Mouse (Mus musculus) heart, postnatal 10 days (tissue): ENCODE results near the gene Gabarap. TPM values are rescaled to one million over a fixed set of nuclear protein-coding genes. Genes with fewer than 3 reads are reported as not detected.

Source experiments
- DNase-seq, 2 experiments: peaks; one replicate each; pipeline ENCODE4 v3.0.0; 2021
- intact Hi-C: fragments of 180-260 bp; cut with DNase I; formaldehyde crosslinking; loops from one replicate; pipeline ENCODE4 v1.15.1; 2025
- total RNA-seq, 2 experiments: library from RNA; stranded (reverse); gene quantifications; 2 replicates each; pipeline ENCODE4 v1.2.3; 2021

Gabarap gene
- total RNA-seq, 2 experiments from 2014 or later: 275 to 295 TPM

GRCm38 (mm10) chr11:69966860-69967517, 24.0 kb upstream of the Gabarap start:
- intact Hi-C loops: no loop called here
- no peak for DNase-seq

DNA sequence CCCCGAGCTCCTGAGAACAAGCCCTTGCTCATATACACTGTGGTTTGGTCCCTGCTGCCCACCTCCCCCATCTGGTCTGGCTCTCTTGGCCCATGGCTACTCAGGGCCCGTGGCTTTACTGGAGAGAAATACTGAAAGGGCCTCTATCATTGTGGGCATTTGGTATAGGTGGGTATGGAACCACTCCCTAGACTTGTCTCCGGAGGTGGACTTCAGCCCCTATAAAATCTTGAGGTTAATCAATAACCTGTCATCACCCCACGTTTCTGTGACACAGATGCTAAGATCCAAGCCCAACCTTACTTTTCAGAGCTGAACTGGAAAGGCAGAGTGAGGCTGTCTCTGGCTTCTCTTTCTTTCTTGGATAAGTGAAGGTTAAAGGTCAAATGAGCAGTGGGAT, 22.1 kb upstream of the Gabarap start:
- intact Hi-C loops: no loop called here

DNA sequence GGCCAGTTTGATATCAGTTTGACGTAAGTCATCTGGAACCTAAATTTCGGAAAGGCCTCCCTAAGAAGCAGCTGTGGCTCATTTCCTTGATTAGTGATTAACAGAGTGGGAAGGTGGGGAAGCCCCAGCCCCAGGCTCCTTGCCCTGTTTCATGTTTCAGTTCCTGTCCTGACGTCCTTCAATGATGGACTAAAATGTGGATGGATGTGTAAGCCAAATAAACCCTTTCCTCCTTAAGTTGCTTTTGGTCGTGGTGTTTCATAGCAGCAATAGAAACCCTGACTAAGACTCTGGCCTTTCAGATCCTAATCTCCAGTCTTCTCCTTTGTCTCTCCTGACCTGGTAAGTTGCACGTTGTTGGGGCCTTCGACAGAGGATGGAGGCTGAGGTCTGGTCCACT, 20.7 kb upstream of the Gabarap start:
- DNase-seq: no peak
- intact Hi-C loops: no loop called here

More for the DNA sequence above, 22.1 kb upstream of the Gabarap start:
- DNase-seq: no peak

DNA sequence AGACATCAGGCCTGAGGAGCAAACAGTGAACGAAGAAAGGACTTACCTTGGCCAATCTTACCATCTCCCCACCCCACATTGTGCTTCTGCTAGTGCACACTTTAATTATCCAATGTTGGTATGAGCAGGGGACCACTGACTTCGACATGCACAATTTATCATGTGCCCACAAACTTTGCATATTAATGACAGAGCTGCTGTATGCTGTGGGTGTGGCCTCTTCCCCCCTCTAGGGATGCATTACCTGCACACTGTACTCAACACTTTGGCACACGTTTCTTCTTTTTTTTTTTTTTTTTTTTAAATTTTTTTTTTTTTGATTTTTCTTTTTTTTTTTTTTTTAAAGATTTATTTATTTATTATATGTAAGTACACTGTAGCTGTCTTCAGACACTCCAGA, 20.2 kb upstream of the Gabarap start:
- no peak for DNase-seq
- intact Hi-C loops: no loop called here

DNA sequence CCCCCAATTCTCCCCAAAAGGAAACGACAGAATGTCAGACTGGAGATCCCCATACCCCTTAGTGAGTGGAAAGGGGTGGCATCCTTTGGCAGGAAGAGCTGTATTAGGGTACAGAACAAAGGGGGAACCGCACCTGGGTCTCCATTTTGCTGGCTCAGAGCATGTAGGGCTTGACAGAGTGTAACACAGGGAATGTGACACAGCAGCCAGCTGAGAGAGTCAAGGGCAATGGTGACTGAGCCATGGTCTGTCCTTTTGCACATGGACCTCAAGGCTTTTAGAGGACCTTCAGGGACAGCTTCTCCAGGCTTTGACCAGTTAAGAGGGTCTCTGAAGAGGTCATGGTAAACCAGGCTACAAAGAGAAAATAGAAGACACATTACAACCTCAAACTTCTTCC, 16.0 kb upstream of the Gabarap start:
- no peak for DNase-seq
- intact Hi-C loops: loop anchor here (2.0 kb wide), 1 partner anchor 18 kb away; no protein-coding TSS in a partner anchor

- DNase-seq: no peak
- intact Hi-C loops: no loop called here
Observed at GRCm38 (mm10) chr11:69976271-69976670, 14.7 kb upstream of the Gabarap start.

DNA sequence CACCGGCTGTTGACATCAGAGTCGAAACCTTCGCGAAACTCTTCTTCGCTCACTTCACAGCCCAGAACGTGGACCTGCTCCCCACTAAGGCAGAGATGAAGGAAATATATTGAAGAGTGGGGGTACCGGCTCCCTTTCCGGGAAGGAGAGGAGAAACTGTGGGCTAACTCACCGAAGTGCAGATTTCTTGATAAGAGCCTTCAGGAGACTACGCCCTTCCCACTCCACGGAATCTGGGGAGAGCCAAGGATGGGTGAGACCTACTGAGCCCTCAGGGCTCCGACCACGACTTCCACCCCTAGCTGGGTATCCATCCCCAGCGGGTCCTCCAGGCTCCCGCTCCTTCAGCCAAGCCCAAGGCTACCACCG, 11.1 kb upstream of the Gabarap start:
- intact Hi-C loops: loop anchor here (2.0 kb wide), 1 partner anchor 17 kb away; no protein-coding TSS in a partner anchor
- no peak for DNase-seq

DNA sequence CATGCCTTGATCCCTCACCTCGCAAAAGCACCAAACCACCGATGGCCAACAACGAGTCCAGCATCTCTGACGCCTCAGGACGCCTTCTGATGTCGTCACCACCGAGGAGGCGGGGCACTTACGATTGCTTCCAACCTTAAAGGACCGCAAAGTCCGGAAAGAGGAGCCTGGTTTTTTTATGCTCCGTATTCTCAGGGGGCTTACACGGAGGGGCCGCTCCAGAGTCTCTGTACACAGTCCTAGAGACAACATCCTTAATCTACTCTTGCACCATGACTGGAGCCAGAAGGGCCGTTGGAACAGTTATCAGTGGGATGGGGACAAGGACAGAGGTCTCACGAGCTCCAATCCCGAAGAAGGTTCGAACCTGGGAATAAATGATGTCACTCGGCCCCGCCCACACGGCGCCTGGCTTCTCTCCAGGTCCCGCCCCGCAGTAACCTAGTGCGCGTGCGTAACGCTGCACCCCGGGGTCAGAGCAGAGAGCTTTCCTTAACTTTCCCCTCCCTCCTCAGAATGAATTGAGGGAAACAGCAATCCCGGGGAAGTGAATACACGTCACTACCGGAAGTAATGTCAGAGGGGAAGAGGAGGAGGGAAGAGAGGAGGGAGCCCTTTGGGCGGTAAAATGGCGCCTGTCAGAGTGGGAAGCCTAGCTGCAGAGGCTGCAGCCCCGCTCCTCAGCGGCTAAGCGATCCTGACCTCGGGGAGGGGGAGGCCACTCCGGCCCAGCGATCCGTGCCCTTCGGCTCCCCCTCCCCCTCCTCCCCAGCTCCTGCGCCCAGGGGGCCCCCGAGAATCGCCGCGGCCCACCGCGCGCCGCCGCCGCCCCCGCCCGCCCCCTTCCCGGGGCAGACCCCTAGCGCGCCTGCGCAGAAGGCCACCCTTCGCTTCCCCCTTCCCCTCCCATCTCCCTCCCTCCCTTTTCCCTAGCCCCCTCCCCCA, 10.5 kb upstream of the Gabarap start:
- DNase-seq: peak; percentile 99
- intact Hi-C loops: loop anchor here (2.0 kb wide), 1 partner anchor 16 kb away; no protein-coding TSS in a partner anchor

- DNase-seq: peak in 1 of 2 experiments; percentile 46
- intact Hi-C loops: loop anchor here (2.0 kb wide), 1 partner anchor 16 kb away; no protein-coding TSS in a partner anchor
Observed at GRCm38 (mm10) chr11:69981141-69981762, 9.7 kb upstream of the Gabarap start, which contains the start of gene Ctdnep1. TSS of gene Ctdnep1 (plus strand) at chr11:69981156.

DNA sequence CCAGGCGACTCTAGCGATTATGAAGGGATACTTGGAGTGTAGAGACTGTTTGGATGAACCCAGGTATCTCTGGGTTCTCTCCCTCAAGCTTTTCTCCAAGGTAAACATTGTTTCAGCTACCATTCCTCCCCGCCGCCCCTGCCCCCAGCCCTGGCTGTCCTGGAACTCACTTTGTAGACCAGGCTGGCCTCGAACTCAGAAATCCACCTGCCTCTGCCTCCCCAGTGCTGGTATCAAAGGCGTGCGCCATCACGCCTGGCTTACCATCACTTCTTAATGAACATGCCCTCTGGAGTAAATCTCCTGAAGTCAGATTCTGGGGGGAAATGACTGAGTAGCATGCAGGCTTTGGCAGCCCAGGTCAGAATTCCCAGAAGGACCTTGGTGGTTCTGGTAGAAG, 8.7 kb upstream of the Gabarap start, which contains the start of gene Elp5:
Gene Elp5, minus strand, starts transcription at position 293 of the 400 bp plus-strand sequence.
- intact Hi-C loops: no loop called here
- DNase-seq: no peak

DNA sequence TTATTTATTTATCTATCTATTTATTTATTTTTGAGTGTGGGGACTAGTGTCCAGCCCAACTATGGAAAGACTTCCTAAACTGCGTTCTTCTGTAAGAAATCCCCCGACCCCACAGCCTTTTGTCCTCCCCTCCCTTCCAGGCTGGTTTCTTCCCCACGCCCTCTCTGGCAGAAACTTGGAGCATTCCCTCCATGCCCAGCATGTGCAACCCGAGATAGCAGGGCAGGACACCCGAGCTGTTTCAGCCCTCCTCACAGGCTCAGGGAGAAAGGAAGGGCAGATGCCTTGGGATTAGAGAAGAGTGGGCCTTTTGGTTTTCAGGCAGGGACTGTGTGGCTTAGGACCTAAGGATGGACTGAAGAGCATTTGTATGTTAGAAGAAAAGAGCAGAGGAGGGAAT, 8.1 kb upstream of the Gabarap start:
- intact Hi-C loops: no loop called here
- peak; percentile 65 to 66 for DNase-seq

- intact Hi-C loops: no loop called here
- peak in 1 of 2 experiments; percentile 61 for DNase-seq
Observed at GRCm38 (mm10) chr11:69983377-69983776, 7.6 kb upstream of the Gabarap start.

- intact Hi-C loops: no loop called here
- no peak for DNase-seq
Observed at GRCm38 (mm10) chr11:69984431-69984830, 6.5 kb upstream of the Gabarap start.

GRCm38 (mm10) chr11:69989949-69990348, 994 bp upstream of the Gabarap start:
- intact Hi-C loops: loop anchor here (5.0 kb wide), 1 partner anchor 233 kb away; the partner anchor contains the start of gene Polr2a
- no peak for DNase-seq

- intact Hi-C loops: loop anchor here (5.0 kb wide), 1 partner anchor 234 kb away; the partner anchor contains the start of gene Polr2a
- DNase-seq: no peak
Observed at GRCm38 (mm10) chr11:69991711-69992110, 768 bp downstream of the Gabarap start.

GRCm38 (mm10) chr11:69992396-69992795, 1.5 kb downstream of the Gabarap start:
- intact Hi-C loops: loop anchor here (5.0 kb wide), 1 partner anchor 235 kb away; the partner anchor contains the start of gene Polr2a
- no peak for DNase-seq

- intact Hi-C loops: loop anchor here (5.0 kb wide), 1 partner anchor 236 kb away; the partner anchor contains the start of gene Polr2a
- DNase-seq: no peak
Observed at GRCm38 (mm10) chr11:69992932-69993331, 2.0 kb downstream of the Gabarap start.

DNA sequence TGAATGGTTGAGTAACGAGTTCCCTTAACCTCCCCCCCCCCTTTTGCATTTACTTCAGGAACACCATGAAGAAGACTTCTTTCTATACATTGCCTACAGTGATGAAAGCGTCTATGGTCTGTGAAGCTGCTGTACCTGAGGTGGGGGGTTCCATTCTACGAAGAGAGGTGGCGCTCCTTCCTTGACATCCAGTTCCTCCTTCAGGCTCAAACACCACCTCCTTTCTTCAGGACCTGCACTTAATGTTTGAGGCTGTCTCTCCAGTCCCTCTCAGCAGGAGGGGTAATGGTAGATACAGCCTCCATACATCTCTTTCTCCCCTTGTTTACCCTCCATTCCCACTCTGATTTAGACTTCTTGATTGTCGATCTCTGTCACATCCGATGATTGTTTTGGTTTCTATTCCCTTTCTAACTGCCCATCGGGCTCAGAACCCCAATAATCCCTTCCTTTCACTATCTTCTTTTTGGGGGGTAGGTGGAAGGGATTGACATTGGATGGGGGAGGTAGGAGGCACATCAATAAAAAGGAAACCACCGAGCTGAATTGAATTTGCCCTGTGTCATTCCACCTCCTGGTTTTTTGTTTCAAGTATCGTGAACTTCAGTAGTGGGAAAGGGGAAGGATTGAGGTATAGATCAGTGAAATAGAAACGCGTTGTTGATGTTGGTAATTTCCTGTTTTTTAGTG, 3.6 kb downstream of the Gabarap start:
- intact Hi-C loops: loop anchor here (5.0 kb wide), 1 partner anchor 237 kb away; the partner anchor contains the start of gene Polr2a

DNA sequence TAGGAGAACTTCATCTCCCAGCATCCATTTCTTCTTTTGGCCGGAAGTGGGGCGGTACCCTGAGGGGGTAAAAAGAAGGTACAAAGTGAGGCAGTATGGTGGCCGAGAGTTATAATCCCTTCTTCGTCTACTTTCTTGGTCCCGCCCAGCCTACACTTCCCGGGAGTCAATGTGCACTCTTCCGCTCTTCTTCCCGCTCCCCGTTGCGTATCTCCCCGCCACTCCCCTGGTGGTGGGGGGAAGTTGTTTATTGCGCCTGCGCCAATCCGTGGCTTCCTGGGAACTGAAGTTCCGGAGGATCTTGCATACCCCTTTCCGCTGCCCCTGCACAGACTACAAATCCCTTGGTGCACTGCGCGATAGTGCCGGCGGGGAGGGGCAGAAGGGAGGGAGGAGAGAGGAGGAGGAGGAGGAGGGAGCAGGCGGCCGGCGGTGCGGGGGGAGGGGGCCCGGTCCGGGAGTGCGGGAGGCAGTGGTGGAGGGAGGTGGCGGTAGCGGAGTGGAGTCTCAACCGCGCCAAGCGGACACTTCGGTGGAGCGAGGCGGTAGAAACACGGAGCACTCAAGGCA, 4.5 kb downstream of the Gabarap start, which contains the start of gene Phf23:
Gene Phf23, plus strand, starts transcription at position 387 of the 570 bp plus-strand sequence.
- DNase-seq: peak; percentile 97 to 98
- intact Hi-C loops: no loop called here

More for the DNA sequence above, 3.6 kb downstream of the Gabarap start:
- no peak for DNase-seq
